Mouse (Mus musculus): Measurements from ENCODE around the gene Medag. TPM values are rescaled to one million over a fixed set of nuclear protein-coding genes. Genes with fewer than 3 reads are reported as not detected.

The Medag gene
- polyA plus RNA-seq (2012; fragmentation: generic; extraction: Trizol): 0.61 TPM

DNA sequence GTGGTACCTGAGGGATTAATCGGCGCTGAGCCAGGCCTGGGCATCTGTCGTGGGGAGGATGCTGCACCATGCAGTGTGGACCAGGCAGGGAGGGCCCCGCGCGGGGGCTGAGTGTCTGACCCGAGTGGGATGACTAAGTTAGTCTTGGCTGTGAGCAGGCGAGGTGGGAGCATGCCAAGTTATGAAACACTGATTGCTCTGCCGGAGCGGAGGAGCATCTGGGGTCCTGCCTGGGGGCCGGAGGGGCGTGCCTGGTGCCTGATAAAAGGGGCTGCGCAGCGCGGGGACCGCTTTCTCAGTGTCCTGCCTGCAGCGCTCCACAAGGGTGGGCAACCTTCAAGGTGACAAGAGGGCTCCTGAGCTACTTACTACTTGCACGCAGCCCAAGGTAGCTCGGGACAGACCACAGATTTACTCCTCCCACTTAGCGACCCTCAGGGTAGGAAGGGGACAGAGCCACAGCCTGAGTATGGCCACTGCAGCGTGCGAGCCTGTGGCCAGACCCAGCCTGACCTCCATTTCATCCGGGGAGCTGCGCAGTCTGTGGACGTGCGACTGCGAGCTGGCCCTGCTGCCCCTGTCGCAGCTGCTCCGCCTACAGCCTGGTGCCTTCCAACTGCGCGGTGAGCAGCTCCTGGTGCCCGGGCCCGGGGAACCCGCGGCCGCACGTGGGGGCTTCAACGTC is at the start of gene Medag:
TSS of gene Medag (plus strand) at position 241 of the 685 bp plus-strand sequence.
- Histone ChIP-seq H3K4me3 (no peak within 1 kb of the TSS), H3K36me3 (ENCODE audit: control insufficient read depth, insufficient read depth) (no peaks in the 10 kb centered on the region), H3K27me3 (ENCODE audit: control insufficient read depth, insufficient read depth, insufficient read length) (no peaks in the 10 kb centered on the region), H3ac (ENCODE audit: control insufficient read depth, insufficient read length) (no peak within 1 kb of the TSS), H3K4me2 (ENCODE audit: low read depth) (peak within 1 kb of the TSS; percentile 56), H3K79me2 (ENCODE audit: control insufficient read depth, insufficient read depth) (no peaks in the 10 kb centered on the region)
- no peak for TF ChIP-seq USF1 (IDR thresholded peaks at IDR 0.05; ENCODE audit: low read depth)
- TF ChIP-seq E2F4 (IDR thresholded peaks at IDR 0.05; ENCODE audit: insufficient read depth): no peak
- TF ChIP-seq CEBPB (IDR thresholded peaks at IDR 0.05; ENCODE audit: insufficient read depth, poor library complexity, severe bottlenecking): no peak
- TF ChIP-seq MYOG (IDR thresholded peaks at IDR 0.05; ENCODE audit: control insufficient read depth in 1 of 3, insufficient read depth in 1 of 3, insufficient read length in 2 of 3, low read depth in 2 of 3): peak in 2 of 3 experiments; percentile 12 to 52
- TF ChIP-seq SRF (IDR thresholded peaks at IDR 0.05; ENCODE audit: control insufficient read depth, insufficient read length, low read depth): no peak
- no peak for TF ChIP-seq MAX (IDR thresholded peaks at IDR 0.05; ENCODE audit: low read depth)
- peak in 1 of 3 experiments; percentile 70 for TF ChIP-seq MYOD1 (IDR thresholded peaks at IDR 0.05; ENCODE audit: control insufficient read depth in 1 of 3, insufficient read length in 2 of 3, low read depth in 2 of 3)
- TF ChIP-seq TCF12 (IDR thresholded peaks at IDR 0.05; ENCODE audit: insufficient read depth, poor library complexity, severe bottlenecking): no peak

DNA sequence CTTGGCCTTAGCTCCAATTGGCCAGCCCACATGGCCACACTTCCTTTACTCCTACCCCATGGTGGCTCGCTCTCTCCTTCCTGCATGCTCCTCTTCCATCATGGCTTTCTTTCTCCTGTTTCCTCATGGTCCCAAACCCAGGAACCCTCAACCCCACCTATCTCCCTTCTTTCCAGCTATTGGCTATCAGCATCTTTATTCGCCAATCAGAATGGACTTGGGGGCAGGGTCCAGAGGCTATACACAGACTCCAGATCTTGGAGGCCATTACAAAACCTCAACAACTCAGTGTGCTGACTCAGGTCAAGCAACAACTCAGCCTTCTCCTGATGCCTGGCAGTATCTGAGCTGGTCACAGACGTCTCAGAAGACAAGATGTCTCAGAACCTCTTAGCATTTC is 48.9 kb upstream of the Medag start:
- Histone ChIP-seq H3K4me2 (ENCODE audit: low read depth) (no peak overlapping the region), H3K27me3 (ENCODE audit: control insufficient read depth, insufficient read depth, insufficient read length) (no peaks in the 10 kb centered on the region), H3K4me3 (no peak overlapping the region), H3K36me3 (ENCODE audit: control insufficient read depth, insufficient read depth) (no peaks in the 10 kb centered on the region), H3ac (ENCODE audit: control insufficient read depth, insufficient read length) (no peak overlapping the region), H3K79me2 (ENCODE audit: control insufficient read depth, insufficient read depth) (no peaks in the 10 kb centered on the region)
- TF ChIP-seq TCF3 (IDR thresholded peaks at IDR 0.05; ENCODE audit: insufficient read length, low read depth) (no peak), USF1 (IDR thresholded peaks at IDR 0.05; ENCODE audit: low read depth) (no peak), SRF (IDR thresholded peaks at IDR 0.05; ENCODE audit: control insufficient read depth, insufficient read length, low read depth) (no peak), CEBPB (IDR thresholded peaks at IDR 0.05; ENCODE audit: insufficient read depth, poor library complexity, severe bottlenecking) (no peak), MYOD1 (IDR thresholded peaks at IDR 0.05; ENCODE audit: control insufficient read depth in 1 of 3, insufficient read length in 2 of 3, low read depth in 2 of 3) (no peak), REST (IDR thresholded peaks at IDR 0.05; ENCODE audit: insufficient read depth, insufficient read length) (no peak), POLR2A (IDR thresholded peaks at IDR 0.05; ENCODE audit: insufficient read length, low read depth) (no peak), TCF12 (IDR thresholded peaks at IDR 0.05; ENCODE audit: insufficient read depth, poor library complexity, severe bottlenecking) (no peak), MAX (IDR thresholded peaks at IDR 0.05; ENCODE audit: low read depth) (no peak), POLR2AphosphoS2 (IDR thresholded peaks at IDR 0.05; ENCODE audit: insufficient read length, low read depth) (no peak), MYOG (IDR thresholded peaks at IDR 0.05; ENCODE audit: control insufficient read depth in 1 of 3, insufficient read depth in 1 of 3, insufficient read length in 2 of 3, low read depth in 2 of 3) (no peak), E2F4 (IDR thresholded peaks at IDR 0.05; ENCODE audit: insufficient read depth) (no peak)

DNA sequence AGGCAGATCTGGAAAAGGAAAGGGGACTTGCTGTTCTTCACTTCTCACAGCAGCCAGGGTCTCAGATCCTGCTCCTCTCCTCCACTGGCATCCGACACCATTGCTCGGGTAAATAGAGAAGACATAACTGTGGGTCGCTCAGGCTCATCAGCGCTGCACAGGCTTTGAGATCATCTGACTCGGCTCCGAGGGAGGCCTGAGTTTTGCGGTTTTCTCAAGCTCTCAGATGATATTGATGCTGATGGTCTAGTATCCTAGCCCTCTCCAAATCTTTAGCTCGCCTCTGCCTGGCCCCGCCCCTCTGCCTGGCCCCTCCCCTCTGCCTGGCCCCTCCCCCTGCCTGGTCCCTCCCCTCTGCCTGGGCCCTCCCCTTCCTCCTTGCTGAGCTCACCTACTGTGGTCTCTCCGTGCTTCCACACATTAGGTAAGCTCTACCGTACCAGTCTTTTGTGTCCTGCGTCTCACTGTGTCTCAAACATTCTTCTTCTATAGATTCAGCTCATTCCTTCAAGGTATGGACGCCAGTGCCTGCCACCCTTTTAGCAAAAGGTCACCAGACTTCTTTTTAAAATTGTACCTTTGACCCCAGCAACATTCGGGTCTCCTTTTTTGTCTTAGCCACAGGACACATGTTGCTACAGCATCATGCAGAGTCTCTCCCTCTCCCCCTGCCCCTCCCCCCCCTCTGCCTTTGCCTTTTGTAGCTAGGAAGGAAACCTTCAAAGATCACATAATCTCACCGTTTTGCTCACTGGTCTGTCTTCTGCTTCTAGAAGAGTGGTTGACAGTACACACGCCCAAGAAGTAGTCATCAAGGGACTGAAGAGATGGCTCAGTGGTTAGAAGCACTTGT is 47.4 kb upstream of the Medag start:
- TF ChIP-seq TCF3 (IDR thresholded peaks at IDR 0.05; ENCODE audit: insufficient read length, low read depth) (no peak), SRF (IDR thresholded peaks at IDR 0.05; ENCODE audit: control insufficient read depth, insufficient read length, low read depth) (no peak), MYOD1 (IDR thresholded peaks at IDR 0.05; ENCODE audit: control insufficient read depth in 1 of 3, insufficient read length in 2 of 3, low read depth in 2 of 3) (no peak), POLR2A (IDR thresholded peaks at IDR 0.05; ENCODE audit: insufficient read length, low read depth) (no peak), TCF12 (IDR thresholded peaks at IDR 0.05; ENCODE audit: insufficient read depth, poor library complexity, severe bottlenecking) (no peak), POLR2AphosphoS2 (IDR thresholded peaks at IDR 0.05; ENCODE audit: insufficient read length, low read depth) (no peak), MAX (IDR thresholded peaks at IDR 0.05; ENCODE audit: low read depth) (no peak), USF1 (IDR thresholded peaks at IDR 0.05; ENCODE audit: low read depth) (no peak), E2F4 (IDR thresholded peaks at IDR 0.05; ENCODE audit: insufficient read depth) (no peak), MYOG (IDR thresholded peaks at IDR 0.05; ENCODE audit: control insufficient read depth in 1 of 3, insufficient read depth in 1 of 3, insufficient read length in 2 of 3, low read depth in 2 of 3) (no peak), REST (IDR thresholded peaks at IDR 0.05; ENCODE audit: insufficient read depth, insufficient read length) (no peak), CEBPB (IDR thresholded peaks at IDR 0.05; ENCODE audit: insufficient read depth, poor library complexity, severe bottlenecking) (no peak)
- no peak overlapping the region for H3ac ChIP-seq (ENCODE audit: control insufficient read depth, insufficient read length)
- H3K36me3 ChIP-seq (ENCODE audit: control insufficient read depth, insufficient read depth): no peaks in the 10 kb centered on the region
- H3K4me2 ChIP-seq (ENCODE audit: low read depth): no peak overlapping the region
- no peak overlapping the region for H3K4me3 ChIP-seq
- no peaks in the 10 kb centered on the region for H3K79me2 ChIP-seq (ENCODE audit: control insufficient read depth, insufficient read depth)
- no peaks in the 10 kb centered on the region for H3K27me3 ChIP-seq (ENCODE audit: control insufficient read depth, insufficient read depth, insufficient read length)

DNA sequence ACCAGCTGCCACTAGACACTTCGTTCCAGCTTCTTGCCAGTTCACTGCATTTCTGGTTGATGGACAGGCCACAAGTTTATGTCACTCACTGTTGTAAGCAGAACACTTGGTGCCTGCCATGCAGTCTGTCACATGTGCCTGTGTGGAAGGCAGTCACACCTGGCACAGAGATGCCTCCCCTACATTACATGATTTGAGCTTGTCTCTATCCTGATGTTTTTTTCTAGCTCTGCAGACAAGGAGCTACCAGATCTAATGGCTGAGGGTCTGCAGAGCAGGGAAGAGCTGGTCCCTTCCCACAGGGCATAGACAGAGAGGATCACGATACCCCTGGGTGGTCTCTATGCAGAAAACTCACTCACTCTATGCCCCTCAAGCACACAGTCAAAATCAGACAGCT is 44.5 kb upstream of the Medag start:
- H3K4me3 ChIP-seq: no peak overlapping the region
- H3K4me2 ChIP-seq (ENCODE audit: low read depth): no peak overlapping the region
- no peaks in the 10 kb centered on the region for H3K36me3 ChIP-seq (ENCODE audit: control insufficient read depth, insufficient read depth)
- no peak overlapping the region for H3ac ChIP-seq (ENCODE audit: control insufficient read depth, insufficient read length)
- no peaks in the 10 kb centered on the region for H3K27me3 ChIP-seq (ENCODE audit: control insufficient read depth, insufficient read depth, insufficient read length)
- no peak for TF ChIP-seq POLR2AphosphoS2 (IDR thresholded peaks at IDR 0.05; ENCODE audit: insufficient read length, low read depth)
- TF ChIP-seq MYOD1 (IDR thresholded peaks at IDR 0.05; ENCODE audit: control insufficient read depth in 1 of 3, insufficient read length in 2 of 3, low read depth in 2 of 3): peak in 2 of 3 experiments; percentile 30 to 32
- H3K79me2 ChIP-seq (ENCODE audit: control insufficient read depth, insufficient read depth): no peaks in the 10 kb centered on the region

Data from myocyte (in vitro differentiated cells).